Mouse (Mus musculus): Measurements from ENCODE around the gene Vsx1.

GRCm38 (mm10) chr2:150670926-150671325 lies 18.2 kb downstream of the Vsx1 start:
- no peak for TF ChIP-seq CTCF (IDR thresholded peaks at IDR 0.05; ENCODE audit: low read depth)
- TF ChIP-seq EP300 (IDR thresholded peaks at IDR 0.05; ENCODE audit: low read depth) = no peak

Data from heart, postnatal 0 days (tissue).